Mouse (Mus musculus): Measurements from ENCODE around the gene Ppfibp1.

Gene Ppfibp1

DNA sequence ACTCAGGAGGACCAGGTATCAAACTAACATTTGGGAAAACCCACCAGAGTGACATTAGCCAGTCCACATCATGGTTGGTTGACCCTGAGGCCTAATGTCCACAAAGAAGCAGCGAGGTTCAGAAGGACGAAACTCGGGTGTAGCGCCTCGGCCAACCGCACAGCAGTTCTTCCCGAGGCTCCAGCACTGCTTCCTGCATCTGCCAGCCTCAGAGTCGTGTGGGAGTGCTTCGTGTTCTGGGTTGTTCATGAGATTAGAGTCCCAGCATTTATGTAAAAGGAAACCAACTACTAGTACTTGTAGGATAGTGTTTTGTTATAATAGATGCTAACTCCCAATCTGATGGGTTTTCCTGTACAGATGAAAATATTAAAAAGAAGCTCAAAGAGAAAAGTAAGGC lies 111.0 kb downstream of the Ppfibp1 start:
- DNase-seq, result no peak

DNA sequence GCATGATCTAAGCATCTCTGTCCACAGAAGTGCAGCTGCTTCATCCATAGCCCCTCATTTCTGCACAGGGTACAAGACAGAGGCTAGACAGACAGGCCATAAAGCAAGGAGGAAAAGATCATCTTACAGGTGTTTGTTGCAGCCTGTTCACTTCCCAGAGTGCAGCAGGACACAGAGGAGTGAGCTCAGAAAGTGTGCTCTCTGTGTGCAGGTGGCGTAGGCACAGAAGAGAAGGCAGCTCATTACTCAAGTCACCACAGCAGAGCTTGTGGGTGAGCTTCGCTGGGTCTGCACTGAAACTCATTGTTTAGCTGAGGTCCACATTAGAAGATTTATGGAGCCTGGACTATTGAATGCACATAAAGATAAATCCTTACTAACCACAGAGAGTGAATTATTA lies 111.5 kb downstream of the Ppfibp1 start:
- no peak for DNase-seq

DNA sequence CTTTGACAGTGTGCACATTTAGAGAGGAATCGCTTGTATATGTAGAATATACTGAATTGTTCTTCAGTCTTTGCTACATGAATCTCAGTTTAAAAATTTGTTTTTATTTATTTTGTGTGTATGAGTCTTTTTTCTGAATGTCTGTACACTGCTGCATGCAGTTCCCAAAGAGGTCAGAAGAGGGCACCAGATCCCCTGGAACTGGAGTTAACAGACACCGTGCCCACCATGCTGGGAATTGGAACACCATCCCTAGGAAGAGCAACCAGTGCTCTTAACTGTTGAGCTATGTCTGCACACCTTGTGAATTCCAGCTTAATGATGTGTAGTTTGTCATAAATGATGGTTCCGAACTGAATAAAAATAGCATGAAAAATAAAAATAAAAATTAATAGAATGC lies 119.9 kb downstream of the Ppfibp1 start:
- peak in 1 of 2 experiments; percentile 51 for DNase-seq

DNA sequence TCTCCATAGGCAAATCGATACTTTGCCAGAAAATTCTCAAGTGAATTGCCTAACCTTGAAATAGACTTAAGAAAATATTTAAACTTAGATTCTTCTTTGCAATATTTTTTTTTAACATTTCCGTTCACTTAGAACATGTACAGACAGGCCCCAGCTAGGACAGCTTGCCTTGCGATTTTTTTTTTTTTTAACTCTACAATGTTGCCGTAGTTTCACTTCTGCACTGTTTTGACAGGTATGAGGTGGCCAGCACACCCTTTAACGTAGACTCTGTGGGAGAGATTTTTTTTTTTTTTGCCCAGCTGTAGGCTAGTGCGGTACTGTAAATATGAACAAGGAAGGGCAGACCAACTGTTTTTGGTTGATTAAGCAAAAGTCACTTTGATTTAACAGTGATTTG lies 122.1 kb downstream of the Ppfibp1 start:
- DNase-seq, result no peak

DNA sequence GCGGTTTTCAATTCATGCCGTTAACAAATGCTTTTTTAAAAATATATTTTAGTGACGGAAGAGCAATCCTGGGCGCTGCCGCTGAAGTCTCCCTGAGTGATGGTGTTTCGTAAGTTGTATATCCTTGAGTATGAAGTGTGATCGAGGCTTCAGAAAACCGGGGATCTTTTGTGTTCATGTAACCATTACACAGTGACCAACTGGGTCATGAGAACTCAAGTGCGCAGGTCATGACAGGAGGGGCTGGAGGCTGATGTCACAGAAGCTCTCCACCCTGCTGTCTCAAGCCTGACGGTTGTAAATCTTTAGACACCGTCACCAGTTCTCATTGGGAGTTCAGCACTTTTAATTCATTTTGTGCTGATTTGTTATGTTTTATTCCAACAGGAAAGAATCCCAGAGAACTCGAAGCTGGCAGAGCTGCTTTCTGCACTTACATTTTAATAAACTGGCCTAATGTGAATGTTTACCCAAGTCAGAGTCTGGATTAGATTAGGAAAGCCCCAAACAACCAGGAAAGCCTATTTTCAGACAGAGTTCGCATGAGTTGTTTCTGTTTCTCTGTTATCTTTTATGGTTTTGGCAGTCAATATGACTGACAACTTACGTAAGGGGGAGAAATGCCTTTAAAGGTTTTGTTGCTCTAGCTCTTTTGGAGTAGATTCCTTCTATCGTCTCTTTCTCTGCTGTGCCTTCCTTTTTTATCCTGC lies 122.7 kb downstream of the Ppfibp1 start:
- DNase-seq, result no peak

DNA sequence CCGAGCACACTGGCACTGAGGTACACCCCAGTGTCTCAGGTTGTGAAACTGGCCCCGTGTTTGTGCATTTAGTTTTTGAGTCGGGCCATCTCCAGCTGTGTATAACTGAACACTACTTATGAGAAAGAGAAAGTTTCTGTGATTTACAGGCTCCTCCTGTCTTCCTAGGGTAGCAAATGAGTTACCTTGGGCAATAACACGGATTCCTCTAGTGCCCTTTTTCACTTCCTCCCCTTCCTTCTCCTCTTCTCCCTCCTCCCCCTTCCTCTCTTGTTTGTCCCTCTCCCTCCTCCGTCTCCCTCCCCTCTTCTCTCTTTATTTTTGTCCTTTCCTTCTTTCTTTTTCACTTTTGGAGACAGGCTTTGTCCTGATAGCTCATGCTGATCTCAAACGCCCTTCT lies 123.3 kb downstream of the Ppfibp1 start:
- DNase-seq, result no peak

DNA sequence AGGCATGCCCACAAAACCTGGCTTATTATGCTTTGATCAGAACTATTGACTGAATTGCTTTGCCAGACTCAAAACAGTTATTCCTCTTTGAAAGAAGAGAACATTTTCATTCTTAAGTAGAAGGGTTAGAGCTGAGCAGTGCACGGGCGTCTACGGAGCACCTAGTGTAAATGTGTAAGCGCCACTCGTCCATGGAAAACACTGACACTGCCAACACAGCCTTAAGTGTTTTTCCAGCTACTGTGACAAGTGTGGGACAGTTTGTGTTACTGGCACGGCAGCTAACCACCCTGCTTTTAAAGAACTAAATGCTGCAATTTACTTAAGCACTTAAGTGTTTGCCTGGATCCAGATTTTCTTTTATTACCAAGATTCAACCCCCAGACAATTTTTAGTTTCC lies 123.7 kb downstream of the Ppfibp1 start:
- no peak for DNase-seq

DNA sequence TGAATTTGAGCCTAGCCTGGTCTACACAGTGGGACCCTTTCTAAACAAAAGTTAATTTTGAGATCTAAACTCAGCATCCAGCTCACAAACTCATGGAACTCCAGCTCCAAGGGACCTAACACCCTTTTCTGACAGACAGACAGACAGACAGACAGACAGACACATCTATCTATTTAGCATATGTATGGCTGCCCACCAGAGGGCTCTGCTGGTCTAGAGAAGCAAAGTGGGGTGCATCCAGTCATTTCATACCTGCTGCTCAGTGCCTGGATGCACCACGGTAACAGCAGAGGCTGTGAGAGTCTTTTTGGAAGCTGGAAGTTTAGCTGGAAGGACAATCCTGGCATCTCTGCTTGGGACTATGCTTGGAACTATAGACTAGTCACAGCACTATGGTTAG lies 125.3 kb downstream of the Ppfibp1 start:
- no peak for DNase-seq

DNA sequence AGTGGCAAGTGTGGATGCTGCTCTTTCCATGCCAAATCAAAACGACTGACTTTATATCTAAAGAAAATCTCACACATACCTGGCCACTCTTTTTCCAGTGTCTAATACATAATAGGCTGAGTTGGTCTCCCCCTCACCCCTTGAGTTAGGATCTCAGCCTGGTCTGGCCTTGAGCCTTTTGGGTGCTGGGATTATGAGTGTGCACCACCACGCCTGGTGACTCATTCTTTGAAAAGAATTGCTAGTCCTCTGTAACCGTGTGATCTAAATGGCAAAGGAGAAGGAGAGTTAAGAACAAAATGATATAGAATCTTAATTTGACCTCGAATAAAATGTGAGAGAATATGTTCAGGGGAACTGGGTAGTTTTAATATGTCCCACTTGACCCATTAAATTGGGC lies 129.6 kb downstream of the Ppfibp1 start:
- no peak for DNase-seq

DNA sequence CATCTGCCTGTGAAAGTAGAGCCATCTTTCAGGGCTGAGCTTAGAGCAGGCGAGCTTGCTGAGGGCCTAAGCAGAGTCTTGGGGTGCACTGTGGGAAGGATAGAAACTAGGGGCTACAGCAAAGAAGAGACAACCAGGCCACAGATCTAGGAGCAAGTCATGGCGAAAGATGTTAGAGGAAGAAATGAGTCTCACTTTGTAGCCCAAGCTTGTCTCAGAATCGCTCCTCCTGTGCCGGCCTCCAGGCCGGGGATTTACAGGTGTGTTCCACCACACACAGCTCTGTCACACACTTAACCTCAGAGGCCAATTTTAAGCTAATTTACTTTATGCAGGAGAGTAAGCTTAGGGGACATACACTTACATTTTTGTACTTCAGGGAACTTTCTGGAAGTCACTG lies 130.1 kb downstream of the Ppfibp1 start:
- no peak for DNase-seq

DNA sequence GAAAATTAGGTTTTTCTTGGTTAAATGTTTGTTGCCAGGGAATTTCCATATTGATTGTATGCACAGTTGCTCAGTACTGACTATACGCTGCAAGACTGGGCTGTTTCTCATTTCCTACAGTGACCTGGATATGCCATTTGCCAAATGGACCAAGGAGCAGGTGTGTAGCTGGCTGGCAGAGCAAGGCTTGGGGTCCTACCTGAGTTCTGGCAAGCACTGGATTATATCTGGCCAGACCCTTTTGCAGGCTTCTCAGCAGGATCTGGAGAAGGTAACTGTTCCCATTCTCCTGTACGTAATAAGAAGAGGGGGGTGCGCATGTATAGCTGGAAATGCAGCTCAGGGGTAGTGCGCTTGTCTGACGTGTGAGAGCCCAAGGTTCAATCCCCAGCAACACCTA lies 132.9 kb downstream of the Ppfibp1 start:
- DNase-seq, result no peak

DNA sequence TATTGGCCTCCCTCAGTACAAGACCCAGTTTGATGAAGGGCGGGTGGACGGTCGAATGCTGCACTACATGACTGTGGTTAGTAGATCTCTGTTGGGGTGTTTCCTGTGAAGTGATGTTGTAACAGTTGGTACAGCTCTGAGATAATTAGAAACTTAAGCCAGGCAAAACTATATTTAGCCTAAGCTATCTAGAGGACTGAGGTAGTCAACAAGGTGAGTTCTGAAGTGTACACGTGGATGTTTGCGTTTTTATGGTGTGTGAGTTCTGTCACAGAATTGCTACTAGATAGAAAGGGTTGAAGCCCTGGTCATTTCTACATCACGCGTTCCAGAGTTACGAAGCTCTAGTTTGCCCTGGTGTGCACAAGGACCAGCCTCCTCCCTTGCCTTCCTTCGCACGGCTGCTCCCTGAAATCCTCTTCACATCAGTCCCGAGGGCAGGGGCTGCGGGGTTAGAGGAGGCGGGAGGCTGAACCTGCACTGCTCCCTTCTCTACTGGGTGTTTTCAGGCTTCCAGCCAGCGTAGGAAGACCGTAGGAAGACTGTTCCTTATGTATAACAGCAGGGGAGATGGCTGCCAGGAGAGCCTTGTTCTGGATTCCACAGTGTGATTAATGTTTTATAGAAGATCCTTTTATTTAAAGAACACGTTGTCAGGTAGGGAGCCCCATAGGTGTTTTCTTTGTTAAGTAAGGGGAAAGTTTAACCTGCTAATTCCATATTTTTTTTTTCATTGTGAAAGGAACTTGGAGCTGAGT lies 134.3 kb downstream of the Ppfibp1 start:
- DNase-seq, result no peak

DNA sequence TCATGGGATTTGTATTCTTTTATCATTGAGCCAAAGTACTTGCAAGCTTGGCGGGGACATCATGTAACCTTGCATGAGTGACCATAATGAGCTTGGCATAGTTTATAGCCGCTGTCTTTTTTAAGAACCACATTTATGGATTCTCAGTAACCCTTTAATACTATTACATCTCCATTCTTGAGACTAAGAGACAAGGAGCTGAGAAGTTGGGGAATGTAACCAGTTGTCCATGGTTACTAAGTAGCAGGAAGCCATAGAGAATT lies 134.8 kb downstream of the Ppfibp1 start:
- DNase-seq, result no peak

DNA sequence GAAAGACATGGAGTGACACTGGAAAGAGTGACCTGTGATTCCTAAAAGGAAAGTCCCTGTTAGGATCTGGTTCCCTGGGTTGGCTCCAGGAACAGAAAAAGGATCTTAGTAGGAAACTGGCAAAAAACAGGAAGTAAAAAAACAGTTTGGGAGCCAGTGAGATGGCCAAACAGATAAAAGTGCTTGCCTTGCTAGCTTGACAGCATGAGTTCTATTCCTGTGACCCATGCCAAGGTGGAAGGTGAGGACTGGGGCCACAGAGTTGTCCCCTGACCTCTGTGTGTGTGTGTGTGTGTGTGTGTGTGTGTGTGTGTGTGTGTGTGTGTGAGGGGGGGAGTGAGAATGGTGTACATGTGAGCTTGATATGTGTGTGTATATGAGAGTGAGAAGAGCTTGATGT lies 135.3 kb downstream of the Ppfibp1 start:
- DNase-seq, result no peak

DNA sequence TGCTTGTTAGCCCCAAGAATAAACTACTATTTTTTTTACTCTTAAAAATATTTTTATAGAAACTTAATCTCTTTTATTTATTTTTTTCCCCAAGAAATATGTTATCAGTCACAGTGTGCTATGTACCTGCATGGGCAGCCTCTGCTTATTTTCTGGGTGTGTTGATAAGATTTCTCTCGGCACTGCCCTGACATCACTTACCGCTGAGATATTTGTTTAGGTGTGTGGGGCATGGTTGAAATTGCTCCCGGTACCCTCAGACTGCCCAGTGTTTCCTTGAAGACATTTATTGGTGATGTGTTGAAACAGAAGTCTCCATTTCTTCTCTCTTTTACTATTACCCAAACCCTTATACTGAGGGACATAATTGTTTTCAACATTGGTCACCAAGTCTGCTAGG lies 136.5 kb downstream of the Ppfibp1 start:
- DNase-seq, result no peak

DNA sequence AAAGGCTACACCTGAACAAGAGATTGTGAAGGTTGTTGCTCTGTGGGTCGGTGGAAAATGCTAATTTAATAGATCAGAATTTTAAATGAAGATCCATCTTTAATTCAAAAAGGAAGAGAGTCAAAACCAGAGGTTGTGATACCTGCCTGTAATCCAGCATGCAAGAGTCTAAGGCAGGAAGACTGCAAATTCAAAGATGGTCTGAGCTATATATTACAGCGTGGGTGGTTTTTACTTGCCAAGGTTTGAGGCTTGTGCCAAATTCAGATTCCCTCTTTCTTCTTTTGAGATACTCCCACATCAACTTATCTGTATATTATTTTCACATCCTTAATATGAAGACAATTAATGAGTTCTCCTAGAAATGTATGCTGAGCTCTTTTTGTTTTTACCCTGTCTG lies 140.1 kb downstream of the Ppfibp1 start:
- no peak for DNase-seq

DNA sequence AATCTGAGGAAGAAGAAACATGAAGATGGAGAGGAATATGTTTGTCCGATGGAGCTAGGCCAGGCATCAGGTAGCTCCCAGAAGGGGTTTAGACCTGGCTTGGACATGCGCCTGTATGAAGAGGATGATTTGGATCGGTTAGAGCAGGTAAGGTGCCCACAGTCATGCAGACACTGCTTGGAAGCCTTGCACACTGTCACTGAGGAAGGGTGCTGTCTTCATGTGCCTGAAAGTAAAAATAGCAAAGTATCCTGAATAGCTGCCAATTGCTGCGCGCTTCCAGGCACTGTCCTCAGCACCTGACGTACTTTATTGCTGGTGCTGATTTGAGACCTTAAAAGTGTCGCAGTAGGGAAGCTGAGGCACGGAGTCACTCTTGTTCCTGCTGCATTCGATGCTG lies 141.3 kb downstream of the Ppfibp1 start:
- DNase-seq, result no peak

DNA sequence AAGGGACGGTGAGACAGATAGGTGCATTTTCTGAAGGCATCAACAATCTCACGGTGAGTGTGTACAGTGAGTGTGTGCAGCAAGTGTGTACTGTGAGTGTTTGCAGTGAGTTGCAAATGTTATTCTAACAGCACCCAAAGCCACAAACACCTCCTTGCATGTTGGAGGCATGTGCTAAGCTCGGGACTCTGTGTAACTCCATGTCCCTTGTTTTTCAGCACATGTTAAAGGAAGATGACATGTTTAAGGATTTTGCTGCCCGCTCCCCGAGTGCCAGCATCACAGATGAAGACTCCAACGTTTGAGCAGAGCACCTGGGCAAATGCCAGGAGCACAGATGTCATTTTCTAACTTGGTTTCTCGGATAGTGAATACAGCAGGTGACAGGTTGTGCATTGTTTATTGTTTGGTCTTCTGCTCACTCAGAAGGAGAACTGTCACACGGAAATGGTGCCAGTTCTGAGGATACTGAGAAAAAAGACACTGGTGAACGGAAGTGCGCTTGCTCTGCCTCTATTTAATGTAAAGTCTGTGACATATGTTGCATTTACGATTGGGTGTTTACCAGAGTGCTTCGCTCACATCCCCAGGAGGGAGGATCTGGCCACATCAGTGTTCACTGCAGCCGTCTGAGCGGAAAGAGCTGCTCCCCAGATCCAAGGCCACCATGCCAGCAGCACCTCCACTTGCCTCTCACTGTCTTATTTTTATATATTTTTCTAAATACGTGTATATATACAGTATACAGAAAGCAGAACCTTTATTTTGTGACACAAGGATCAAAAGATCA lies 142.0 kb downstream of the Ppfibp1 start:
- no peak for DNase-seq

DNA sequence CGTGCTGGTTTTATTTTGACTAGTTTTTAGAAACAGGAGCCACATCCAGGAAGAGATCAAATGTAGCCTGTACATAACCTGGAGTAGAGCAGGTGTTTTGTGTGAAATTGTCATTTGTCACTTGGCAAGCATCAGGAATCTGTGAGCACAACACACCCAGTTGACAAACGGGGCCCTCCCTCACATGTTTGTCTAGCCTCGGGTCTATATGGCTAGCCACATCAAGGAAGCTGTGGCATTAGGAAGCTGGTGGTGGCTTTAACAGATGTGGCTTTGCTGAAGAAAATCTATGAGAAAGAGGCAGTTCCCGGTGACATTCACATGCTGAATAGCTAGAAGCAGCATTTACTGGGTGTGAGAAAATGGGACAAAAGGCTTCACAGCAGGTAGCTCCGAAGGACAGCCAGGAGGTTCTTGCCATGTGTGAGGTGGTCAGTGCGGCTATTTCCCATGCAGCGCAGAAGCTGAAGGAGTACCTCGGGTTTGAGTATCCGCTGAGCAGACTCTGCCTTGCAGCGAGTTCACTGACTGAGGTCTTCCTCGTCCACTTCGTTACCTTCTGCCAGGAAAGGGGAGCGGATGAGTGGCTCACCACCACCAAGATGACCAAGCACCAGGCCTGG lies 144.1 kb downstream of the Ppfibp1 start, which contains the start of gene Rep15:
TSS of gene Rep15 (plus strand) at position 282 of the 623 bp plus-strand sequence.
- DNase-seq, result no peak

DNA sequence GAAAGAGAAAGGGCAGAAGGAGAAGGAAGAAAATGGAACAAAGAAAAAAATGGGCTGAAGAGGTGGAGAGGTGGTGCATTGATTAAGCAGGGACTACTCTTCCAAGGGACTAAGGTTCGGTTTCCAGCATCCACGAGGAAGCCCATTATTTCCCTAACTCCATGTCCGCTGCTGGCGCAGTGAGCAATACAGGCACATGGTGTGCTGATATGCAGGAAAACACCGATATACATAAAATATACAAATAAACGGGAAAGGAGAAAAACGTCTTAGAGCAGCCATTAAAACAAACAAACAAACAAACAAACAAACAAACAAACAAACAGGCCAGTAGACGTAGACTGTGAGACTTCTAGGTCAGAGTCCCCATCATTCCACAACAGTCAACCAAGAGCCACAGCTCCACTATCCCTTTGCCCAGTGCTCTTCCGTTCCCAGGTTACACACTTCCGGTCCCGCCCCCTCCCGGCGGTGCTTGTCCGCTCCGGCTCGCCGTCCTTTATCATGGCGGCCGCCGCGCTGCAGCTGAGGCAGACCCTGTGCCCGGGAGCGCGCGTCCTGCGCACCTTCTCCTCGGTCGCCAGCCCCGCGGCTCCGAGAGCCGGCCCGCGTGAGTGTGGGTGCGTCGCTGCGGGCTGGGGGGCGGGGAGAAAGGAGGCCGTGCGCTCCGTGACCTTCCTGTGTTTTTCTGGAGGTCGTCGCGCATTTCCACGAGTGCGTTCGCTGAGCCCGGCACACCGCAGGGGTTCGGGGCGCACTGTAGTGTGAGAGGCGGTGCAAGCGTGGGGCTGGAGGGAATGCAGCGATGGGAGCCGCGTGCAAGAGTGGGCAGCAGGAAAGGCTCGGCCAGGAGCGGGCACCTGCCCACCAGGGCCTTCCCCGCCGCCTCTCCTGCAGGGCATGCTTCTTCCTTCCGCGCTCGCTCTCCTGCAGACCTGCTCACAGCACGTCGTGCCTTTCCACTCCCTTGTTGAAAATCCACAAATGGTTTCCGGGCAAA lies 154.3 kb downstream of the Ppfibp1 start, which contains the start of gene Mrps35:
TSS of gene Mrps35 (plus strand) at position 474 of the 1,000 bp plus-strand sequence.
- DNase-seq, result peak; percentile 86 to 91

DNA sequence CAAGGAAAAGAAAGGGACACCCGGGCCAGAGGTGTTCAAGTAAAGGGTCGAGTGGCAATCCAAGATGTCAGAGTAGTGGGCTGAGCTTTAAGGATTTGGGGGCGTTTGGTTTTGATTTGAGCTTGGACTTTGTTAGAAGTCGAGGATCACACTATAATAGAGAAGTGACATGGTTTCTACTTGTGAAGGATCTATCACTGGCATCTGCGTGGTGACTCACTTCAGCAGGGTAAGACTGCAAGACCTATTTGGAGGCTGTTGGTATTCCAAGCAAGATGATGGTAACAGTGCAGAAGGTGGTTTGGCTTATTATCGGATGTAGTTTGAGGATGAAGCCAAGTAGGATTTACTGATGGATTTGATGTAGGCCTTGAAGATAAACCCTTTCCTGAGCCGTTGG lies 155.3 kb downstream of the Ppfibp1 start:
- no peak for DNase-seq

DNA sequence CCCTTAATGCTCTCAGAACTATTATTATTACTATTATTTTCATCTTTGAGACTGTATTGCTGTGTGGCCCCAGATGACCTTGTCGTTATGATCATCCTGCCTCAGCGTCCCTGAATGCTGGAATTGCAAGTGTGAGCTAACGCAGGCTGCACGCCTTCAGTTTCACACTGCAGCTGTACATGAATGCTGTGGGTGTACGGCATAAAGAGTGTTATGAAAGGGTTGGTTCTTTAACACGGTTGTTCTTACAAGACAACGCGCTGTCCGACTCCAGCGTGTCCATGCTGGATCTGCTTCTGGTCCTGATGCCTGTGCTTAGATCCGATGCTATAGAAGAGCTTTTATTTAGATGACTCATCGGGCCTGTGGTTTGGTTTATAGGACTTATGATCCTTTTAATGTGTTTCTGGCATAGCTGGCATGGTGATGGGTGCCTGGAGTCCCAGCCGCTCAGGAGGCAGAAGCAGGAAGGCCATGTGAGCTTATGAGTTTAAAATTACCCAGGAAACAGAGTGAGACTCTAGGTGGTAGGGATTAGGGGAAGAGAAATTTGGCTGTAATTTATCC lies 161.0 kb downstream of the Ppfibp1 start:
- DNase-seq, result no peak
